Mouse (Mus musculus): ENCODE data around the gene Atp11c.

- TF ChIP-seq USF1 (IDR thresholded peaks at IDR 0.05; ENCODE audit: low read depth, low read length) (no peak), EP300 (IDR thresholded peaks at IDR 0.05; ENCODE audit: low read depth in 1 of 2, low read length in 2 of 2) (no peak), CTCF (IDR thresholded peaks at IDR 0.05 in 2 of 3, conservative IDR thresholded peaks at IDR 0.05 in 1 of 3; ENCODE audit: control insufficient read depth in 1 of 3, insufficient read depth in 1 of 3, low read depth in 2 of 3, low read length in 3 of 3, poor library complexity in 1 of 3, severe bottlenecking in 1 of 3) (no peak), POLR2A (IDR thresholded peaks at IDR 0.05; ENCODE audit: control insufficient read depth in 1 of 2, insufficient read depth in 1 of 2, low read depth in 1 of 2, low read length in 2 of 2, poor library complexity in 1 of 2) (no peak), JUND (IDR thresholded peaks at IDR 0.05; ENCODE audit: low read depth, low read length) (no peak), GATA1 (IDR thresholded peaks at IDR 0.05; ENCODE audit: low read depth, low read length) (no peak)
Observed at GRCm38 (mm10) chrX:60405681-60406080, 186.8 kb downstream of the Atp11c start.

Data from MEL (cell line).